Mouse (Mus musculus): ENCODE data around the gene Guk1. TPM values are rescaled to one million over a fixed set of nuclear protein-coding genes. Genes with fewer than 3 reads are reported as not detected.
A peak's percentile ranks its signal among the peaks of the same experiment; 100 is the strongest.

Gene Guk1
- polyA plus RNA-seq, 1 experiment, result 54.9 TPM

DNA sequence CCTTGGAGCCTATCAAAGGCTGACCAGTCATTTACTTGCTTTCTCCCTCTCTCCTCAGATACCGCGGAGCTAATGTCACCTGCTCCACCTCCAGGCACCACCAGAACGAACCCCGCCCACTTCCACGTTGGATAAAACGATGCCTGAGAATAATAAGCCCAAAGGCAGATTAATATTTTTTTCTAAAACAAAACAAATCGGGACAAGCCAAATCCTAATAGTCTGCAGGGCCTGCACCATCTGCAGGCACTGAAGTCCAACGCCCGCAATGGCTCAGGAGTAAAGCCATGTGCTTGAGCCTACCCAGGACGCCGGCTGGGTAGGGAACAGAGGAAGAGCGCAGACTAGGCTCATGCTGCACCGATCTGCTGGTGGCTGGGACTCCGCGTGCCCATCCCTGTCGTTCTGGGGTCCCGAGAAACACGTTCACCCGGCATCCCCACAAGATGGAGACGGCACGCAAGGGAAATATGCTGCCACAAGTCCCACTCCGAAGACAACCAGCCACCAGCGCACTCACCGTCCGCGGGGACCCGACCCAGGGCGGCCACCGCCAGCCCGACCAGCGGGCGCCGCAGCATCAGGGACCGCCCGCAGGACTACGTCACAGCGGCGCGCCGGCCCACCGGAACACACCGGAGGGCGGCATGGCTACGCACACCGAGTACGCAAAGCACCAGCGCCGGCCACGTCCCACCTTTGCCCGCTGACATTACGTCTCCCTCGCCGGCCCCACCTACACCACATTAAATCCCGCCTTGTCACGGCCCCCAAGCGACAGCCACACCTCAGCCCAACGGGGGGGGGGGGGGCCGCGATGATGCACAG, 567 bp downstream of the Guk1 start:
- H3K4me3 ChIP-seq (ENCODE audit: low read depth, low read length), result peak overlapping the region; percentile 91
- no peaks in the 10 kb centered on the region for H3K9me3 ChIP-seq (replicated peaks; ENCODE audit: control insufficient read depth, insufficient read depth, low read length, poor library complexity, severe bottlenecking)

DNA sequence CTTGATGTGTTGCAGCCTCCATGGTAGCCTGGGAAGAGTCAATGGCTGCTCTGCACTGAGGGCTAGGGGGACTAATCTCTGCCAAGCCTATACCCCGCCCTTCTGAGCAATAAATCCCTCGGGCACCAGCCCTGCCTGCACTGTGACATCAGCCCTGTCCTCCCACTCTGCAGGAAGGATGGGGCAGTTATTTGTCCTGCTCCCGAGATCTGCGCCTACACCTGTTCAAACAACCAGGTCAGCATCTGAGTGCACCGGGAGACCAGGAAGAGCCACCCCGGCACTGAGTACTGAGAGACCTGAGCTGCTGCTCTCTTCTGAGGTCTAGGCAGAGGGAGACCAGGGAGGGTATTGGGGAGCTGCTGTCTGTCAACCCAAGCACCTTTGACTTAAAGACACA, 4.3 kb downstream of the Guk1 start:
- H3K27me3 ChIP-seq (ENCODE audit: control insufficient read depth, insufficient read depth, low read length, poor library complexity, severe bottlenecking), result no peaks in the 10 kb centered on the region
- TF ChIP-seq CTCF (IDR thresholded peaks at IDR 0.05; ENCODE audit: low read depth, low read length) (no peak), POLR2A (IDR thresholded peaks at IDR 0.05; ENCODE audit: insufficient read depth, low read length) (no peak), EP300 (IDR thresholded peaks at IDR 0.05; ENCODE audit: insufficient read depth, low read depth, low read length) (no peak)
- H3K4me1 ChIP-seq (ENCODE audit: control insufficient read depth, insufficient read depth, low read length), result peaks cover 3% of the 10 kb centered on the region
- peaks cover 13% of the 10 kb centered on the region for H3K36me3 ChIP-seq (ENCODE audit: control insufficient read depth, insufficient read depth, low read length, poor library complexity, severe bottlenecking)
- H3K9ac ChIP-seq (ENCODE audit: low read depth, poor library complexity, severe bottlenecking), result no peak overlapping the region
- H3K27ac ChIP-seq (ENCODE audit: insufficient read depth, low read length), result no peak overlapping the region
- H3K9me3 ChIP-seq (replicated peaks; ENCODE audit: control insufficient read depth, insufficient read depth, low read length, poor library complexity, severe bottlenecking), result no peaks in the 10 kb centered on the region
- no peak overlapping the region for H3K4me3 ChIP-seq (ENCODE audit: low read depth, low read length)

More for the DNA sequence above, 567 bp downstream of the Guk1 start:
- Histone ChIP-seq H3K4me1 (ENCODE audit: control insufficient read depth, insufficient read depth, low read length) (peaks cover 3% of the 10 kb centered on the region), H3K36me3 (ENCODE audit: control insufficient read depth, insufficient read depth, low read length, poor library complexity, severe bottlenecking) (no peaks in the 10 kb centered on the region), H3K9ac (ENCODE audit: low read depth, poor library complexity, severe bottlenecking) (peak overlapping the region; percentile 69), H3K27ac (ENCODE audit: insufficient read depth, low read length) (peak overlapping the region; percentile 12), H3K27me3 (ENCODE audit: control insufficient read depth, insufficient read depth, low read length, poor library complexity, severe bottlenecking) (no peaks in the 10 kb centered on the region)
- TF ChIP-seq CTCF (IDR thresholded peaks at IDR 0.05; ENCODE audit: low read depth, low read length) (no peak), POLR2A (IDR thresholded peaks at IDR 0.05; ENCODE audit: insufficient read depth, low read length) (peak; percentile 76), EP300 (IDR thresholded peaks at IDR 0.05; ENCODE audit: insufficient read depth, low read depth, low read length) (0 out of 2 replicates have a peak, but pooled peaks have one; percentile 38)

DNA sequence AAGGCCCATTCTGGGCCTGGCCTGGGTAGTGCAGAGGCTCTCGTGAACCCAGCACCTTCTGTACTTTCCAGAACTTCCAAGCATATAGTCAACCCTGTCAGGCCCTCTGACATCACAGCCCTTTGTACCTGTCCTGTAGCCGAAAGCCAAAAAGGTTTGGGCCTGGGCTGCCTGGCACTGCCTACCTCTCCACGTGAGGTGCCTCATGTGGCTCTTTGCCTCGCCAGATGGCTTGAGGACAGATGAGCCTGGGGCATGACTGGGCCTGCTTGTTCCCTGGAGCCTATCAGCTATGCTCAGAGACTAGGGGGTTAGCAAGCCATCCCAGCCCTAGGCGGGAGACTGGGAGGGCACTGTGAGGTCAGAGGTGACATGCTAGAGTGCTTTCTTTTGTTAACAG, 6.5 kb downstream of the Guk1 start:
- H3K36me3 ChIP-seq (ENCODE audit: control insufficient read depth, insufficient read depth, low read length, poor library complexity, severe bottlenecking), result peaks cover 13% of the 10 kb centered on the region
- H3K9ac ChIP-seq (ENCODE audit: low read depth, poor library complexity, severe bottlenecking), result no peak overlapping the region
- H3K27me3 ChIP-seq (ENCODE audit: control insufficient read depth, insufficient read depth, low read length, poor library complexity, severe bottlenecking), result no peaks in the 10 kb centered on the region
- no peak for TF ChIP-seq CTCF (IDR thresholded peaks at IDR 0.05; ENCODE audit: low read depth, low read length)
- no peak for TF ChIP-seq POLR2A (IDR thresholded peaks at IDR 0.05; ENCODE audit: insufficient read depth, low read length)
- no peak for TF ChIP-seq EP300 (IDR thresholded peaks at IDR 0.05; ENCODE audit: insufficient read depth, low read depth, low read length)
- no peak overlapping the region for H3K27ac ChIP-seq (ENCODE audit: insufficient read depth, low read length)
- H3K4me1 ChIP-seq (ENCODE audit: control insufficient read depth, insufficient read depth, low read length), result peaks cover 3% of the 10 kb centered on the region
- no peaks in the 10 kb centered on the region for H3K9me3 ChIP-seq (replicated peaks; ENCODE audit: control insufficient read depth, insufficient read depth, low read length, poor library complexity, severe bottlenecking)
- H3K4me3 ChIP-seq (ENCODE audit: low read depth, low read length), result no peak overlapping the region

DNA sequence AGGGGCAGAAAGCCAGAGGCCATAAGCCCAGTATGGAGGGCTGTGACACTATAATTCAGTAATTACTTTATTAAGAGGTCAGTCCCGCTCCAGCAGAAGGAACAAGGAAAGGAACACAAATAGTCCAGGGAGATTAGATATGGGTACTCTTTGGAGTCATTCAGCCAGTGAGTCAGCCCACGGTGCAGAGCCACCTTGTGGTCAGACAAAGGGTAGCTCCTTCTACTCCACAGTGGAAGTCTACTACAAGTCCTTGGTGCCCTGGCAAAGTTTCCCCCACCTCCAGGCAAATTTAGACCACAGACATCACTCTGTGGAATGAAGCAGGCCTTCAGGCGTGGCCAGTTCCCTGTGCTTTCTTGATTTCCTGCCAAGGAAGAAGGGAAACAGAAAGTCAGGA, 8.2 kb downstream of the Guk1 start:
- H3K36me3 ChIP-seq (ENCODE audit: control insufficient read depth, insufficient read depth, low read length, poor library complexity, severe bottlenecking), result peaks cover 13% of the 10 kb centered on the region

DNA sequence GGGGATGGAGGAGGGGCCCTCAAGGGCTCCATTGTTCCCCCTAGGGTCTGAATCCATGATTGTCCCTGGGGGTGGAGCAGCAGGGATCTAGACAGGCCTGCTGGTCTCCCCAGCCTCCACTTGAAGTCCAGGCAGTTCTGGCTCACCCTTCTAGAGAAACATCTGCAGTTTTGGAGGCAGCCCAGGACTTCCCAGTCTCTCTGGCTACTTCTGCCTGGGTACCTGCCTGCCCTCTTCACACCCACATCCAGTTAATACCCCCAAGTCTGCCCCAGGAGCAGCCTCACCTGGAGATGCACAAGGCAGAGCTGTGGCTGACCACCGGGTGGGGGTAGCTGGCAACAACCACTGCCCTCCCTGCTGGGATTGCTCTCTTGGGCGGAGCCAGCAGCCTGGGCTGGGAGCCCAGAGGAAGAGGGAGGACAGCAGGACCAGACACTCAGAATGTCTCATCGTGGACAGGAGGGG, 9.1 kb downstream of the Guk1 start, which contains the start of gene Gjc2:
TSS of gene Gjc2 (minus strand) at position 350 of the 468 bp plus-strand sequence.
- H3K4me3 ChIP-seq (ENCODE audit: low read depth, low read length), result no peak within 1 kb of the TSS
- TF ChIP-seq POLR2A (IDR thresholded peaks at IDR 0.05; ENCODE audit: insufficient read depth, low read length), result no peak
- TF ChIP-seq EP300 (IDR thresholded peaks at IDR 0.05; ENCODE audit: insufficient read depth, low read depth, low read length), result no peak
- no peak for TF ChIP-seq CTCF (IDR thresholded peaks at IDR 0.05; ENCODE audit: low read depth, low read length)
- no peaks in the 10 kb centered on the region for H3K27me3 ChIP-seq (ENCODE audit: control insufficient read depth, insufficient read depth, low read length, poor library complexity, severe bottlenecking)
- no peaks in the 10 kb centered on the region for H3K4me1 ChIP-seq (ENCODE audit: control insufficient read depth, insufficient read depth, low read length)
- no peaks in the 10 kb centered on the region for H3K9me3 ChIP-seq (replicated peaks; ENCODE audit: control insufficient read depth, insufficient read depth, low read length, poor library complexity, severe bottlenecking)
- H3K36me3 ChIP-seq (ENCODE audit: control insufficient read depth, insufficient read depth, low read length, poor library complexity, severe bottlenecking), result peaks cover 13% of the 10 kb centered on the region
- H3K27ac ChIP-seq (ENCODE audit: insufficient read depth, low read length), result no peak within 1 kb of the TSS
- H3K9ac ChIP-seq (ENCODE audit: low read depth, poor library complexity, severe bottlenecking), result no peak within 1 kb of the TSS

More for the DNA sequence above, 8.2 kb downstream of the Guk1 start:
- Histone ChIP-seq H3K9me3 (replicated peaks; ENCODE audit: control insufficient read depth, insufficient read depth, low read length, poor library complexity, severe bottlenecking) (no peaks in the 10 kb centered on the region), H3K4me1 (ENCODE audit: control insufficient read depth, insufficient read depth, low read length) (peaks cover 1% of the 10 kb centered on the region), H3K9ac (ENCODE audit: low read depth, poor library complexity, severe bottlenecking) (no peak overlapping the region), H3K27me3 (ENCODE audit: control insufficient read depth, insufficient read depth, low read length, poor library complexity, severe bottlenecking) (no peaks in the 10 kb centered on the region), H3K27ac (ENCODE audit: insufficient read depth, low read length) (no peak overlapping the region), H3K4me3 (ENCODE audit: low read depth, low read length) (no peak overlapping the region)
- no peak for TF ChIP-seq EP300 (IDR thresholded peaks at IDR 0.05; ENCODE audit: insufficient read depth, low read depth, low read length)
- TF ChIP-seq POLR2A (IDR thresholded peaks at IDR 0.05; ENCODE audit: insufficient read depth, low read length), result no peak
- TF ChIP-seq CTCF (IDR thresholded peaks at IDR 0.05; ENCODE audit: low read depth, low read length), result peak; percentile 73

DNA sequence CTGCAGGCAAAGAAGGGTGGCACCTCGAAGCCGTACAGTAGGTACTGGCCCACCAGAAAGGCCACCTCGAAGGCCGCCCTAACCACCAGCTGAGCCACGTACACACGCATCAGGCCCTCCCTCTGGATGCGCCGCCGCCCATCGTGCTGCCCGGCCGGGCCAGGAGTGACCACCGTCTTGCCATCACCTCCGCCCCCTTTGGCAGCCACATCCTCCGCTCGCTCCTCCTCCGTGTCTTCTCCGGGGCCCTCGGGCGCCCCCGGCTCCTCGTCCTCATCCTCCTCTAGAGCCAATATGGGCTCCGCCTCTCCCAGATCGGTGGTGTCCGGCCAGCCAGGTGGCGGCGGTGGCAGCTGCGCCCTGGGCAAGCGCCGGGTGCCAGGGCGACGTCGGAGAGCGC, 15.1 kb downstream of the Guk1 start:
- H3K36me3 ChIP-seq (ENCODE audit: control insufficient read depth, insufficient read depth, low read length, poor library complexity, severe bottlenecking), result no peaks in the 10 kb centered on the region
- peaks cover 11% of the 10 kb centered on the region; the same call in 1 of the 2 replicates for H3K27me3 ChIP-seq (ENCODE audit: control insufficient read depth, insufficient read depth, low read length, poor library complexity, severe bottlenecking)
- no peak overlapping the region for H3K27ac ChIP-seq (ENCODE audit: insufficient read depth, low read length)
- peak overlapping the region; percentile 60 for H3K9ac ChIP-seq (ENCODE audit: low read depth, poor library complexity, severe bottlenecking)
- H3K4me1 ChIP-seq (ENCODE audit: control insufficient read depth, insufficient read depth, low read length), result no peaks in the 10 kb centered on the region
- H3K9me3 ChIP-seq (replicated peaks; ENCODE audit: control insufficient read depth, insufficient read depth, low read length, poor library complexity, severe bottlenecking), result no peaks in the 10 kb centered on the region
- peak overlapping the region; percentile 83 for H3K4me3 ChIP-seq (ENCODE audit: low read depth, low read length)
- TF ChIP-seq EP300 (IDR thresholded peaks at IDR 0.05; ENCODE audit: insufficient read depth, low read depth, low read length), result no peak
- TF ChIP-seq POLR2A (IDR thresholded peaks at IDR 0.05; ENCODE audit: insufficient read depth, low read length), result no peak
- TF ChIP-seq CTCF (IDR thresholded peaks at IDR 0.05; ENCODE audit: low read depth, low read length), result no peak

All from ES-Bruce4 (cell line).